Mouse (Mus musculus) heart, adult 18-20 months (tissue): ENCODE measurements at regions not wholly inside any gene's neighbourhood (a gene's known extent, or its start where the extent isn't known, plus 50 kb on each side); places are given as distances from the start of the nearest gene placed in this dataset.
"Not testable (repeated sequence)": the region's sequence is repeated elsewhere in the genome, so short reads cannot be mapped to it uniquely, and the experiment has no call there.

Source experiments
- DNase-seq, 2 experiments: peaks; one replicate each; pipeline ENCODE4 v3.0.0; 2021 to 2022; ENCODE audit warnings: mixed read lengths in 1 of 2

DNA sequence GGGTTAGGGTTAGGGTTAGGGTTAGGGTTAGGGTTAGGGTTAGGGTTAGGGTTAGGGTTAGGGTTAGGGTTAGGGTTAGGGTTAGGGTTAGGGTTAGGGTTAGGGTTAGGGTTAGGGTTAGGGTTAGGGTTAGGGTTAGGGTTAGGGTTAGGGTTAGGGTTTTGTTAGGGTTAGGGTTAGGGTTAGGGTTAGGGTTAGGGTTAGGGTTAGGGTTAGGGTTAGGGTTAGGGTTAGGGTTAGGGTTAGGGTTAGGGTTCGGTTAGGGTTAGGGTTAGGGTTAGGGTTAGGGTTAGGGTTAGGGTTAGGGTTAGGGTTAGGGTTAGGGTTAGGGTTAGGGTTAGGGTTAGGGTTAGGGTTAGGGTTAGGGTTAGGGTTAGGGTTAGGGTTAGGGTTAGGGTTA is 124.7 kb upstream of the Fgf14 start:
- not testable (repeated sequence) for DNase-seq

GRCm38 (mm10) chr14:124800421-124800820 is 123.5 kb upstream of the Fgf14 start:
- no peak for DNase-seq

DNA sequence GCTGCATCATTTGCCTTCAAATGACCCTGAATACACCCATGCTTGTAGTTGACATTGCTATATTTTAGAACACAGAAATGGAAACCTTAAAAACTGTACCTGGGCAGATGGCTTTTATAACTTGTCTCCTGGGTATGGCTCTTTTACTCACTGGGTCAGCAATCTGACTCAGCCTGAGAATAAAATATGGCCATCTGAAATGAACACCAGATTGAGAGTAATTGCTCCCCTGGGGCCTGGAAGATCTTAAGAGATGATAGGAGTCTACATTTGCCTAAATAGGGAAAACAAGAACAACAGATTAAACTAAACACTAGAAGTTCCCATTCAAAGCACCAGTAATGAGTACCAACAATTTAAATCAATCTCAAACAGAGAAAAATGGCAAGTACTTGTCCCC is 98.5 kb upstream of the Fgf14 start:
- no peak for DNase-seq

- DNase-seq = peak; percentile 46 to 63
Observed at GRCm38 (mm10) chr14:124767996-124768395, 91.1 kb upstream of the Fgf14 start.

DNA sequence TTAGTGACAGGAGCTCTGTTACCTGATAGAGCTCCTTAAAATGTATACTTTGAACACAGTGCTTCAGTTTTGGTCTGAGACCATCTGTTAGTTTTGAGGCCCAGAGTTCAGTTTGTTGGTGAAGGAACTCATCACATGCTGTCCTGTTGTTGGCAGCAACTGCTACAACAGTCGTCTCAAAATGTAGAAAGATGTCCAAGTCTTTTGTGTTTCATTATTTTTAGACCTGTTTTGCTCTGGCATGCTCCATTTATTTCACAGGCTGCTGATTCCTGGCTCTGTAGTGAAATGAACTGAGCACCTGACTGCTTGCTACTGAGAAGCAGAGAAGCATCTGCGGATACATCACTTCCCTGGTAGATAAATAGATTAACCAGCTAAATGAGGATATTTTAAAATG is 90.3 kb upstream of the Fgf14 start:
- DNase-seq = peak; percentile 32 to 42

DNA sequence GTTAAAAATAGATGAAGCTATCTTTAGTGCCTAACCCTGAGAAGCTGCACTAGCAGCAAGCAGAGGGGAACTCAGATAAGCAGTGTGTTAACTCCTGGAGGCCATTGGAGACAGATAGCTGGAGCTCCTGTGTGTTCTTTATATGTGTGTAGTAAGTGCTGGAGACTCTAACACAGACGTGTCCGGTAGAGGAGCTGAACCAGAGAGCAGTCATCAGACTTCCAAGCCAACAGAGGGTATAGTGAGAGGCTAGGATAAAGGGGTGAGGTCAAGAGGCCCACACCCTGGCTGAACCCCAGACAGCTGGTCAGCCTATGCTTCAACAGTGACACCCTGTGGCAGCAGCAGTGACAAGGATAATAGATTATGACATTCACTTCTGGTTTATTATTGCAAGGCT is 65.6 kb upstream of the Fgf14 start:
- peak; percentile 38 to 63 for DNase-seq
